Mouse (Mus musculus): ENCODE measurements around the gene Sost.
A peak's percentile ranks its signal among the peaks of the same experiment; 100 is the strongest.

Gene Sost

DNA sequence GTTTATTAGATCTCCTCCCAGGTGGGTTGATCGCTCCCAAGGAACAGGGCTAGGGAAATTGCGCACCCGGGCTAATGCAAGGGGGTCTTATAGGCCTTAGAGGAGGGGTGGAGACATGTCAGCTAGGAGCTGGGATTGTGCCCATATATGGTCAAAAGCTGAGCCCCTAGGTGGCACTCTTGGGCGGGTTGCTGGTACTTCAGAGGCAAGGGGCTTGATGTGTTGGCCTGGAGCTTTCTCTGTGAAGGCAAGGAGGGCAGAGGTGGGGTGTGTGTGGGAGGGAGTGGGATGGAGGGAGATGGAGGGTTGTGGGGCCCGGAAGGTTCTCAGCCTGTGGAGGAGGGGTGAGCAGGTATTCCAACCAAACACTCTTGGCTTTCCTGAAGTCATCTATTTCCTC lies 20.3 kb downstream of the Sost start:
- DNase-seq (ENCODE audit: low spot score in 2 of 2): no peak

- DNase-seq (ENCODE audit: low spot score in 2 of 2): no peak
Observed at GRCm38 (mm10) chr11:101943055-101943454, 23.8 kb downstream of the Sost start.

DNA sequence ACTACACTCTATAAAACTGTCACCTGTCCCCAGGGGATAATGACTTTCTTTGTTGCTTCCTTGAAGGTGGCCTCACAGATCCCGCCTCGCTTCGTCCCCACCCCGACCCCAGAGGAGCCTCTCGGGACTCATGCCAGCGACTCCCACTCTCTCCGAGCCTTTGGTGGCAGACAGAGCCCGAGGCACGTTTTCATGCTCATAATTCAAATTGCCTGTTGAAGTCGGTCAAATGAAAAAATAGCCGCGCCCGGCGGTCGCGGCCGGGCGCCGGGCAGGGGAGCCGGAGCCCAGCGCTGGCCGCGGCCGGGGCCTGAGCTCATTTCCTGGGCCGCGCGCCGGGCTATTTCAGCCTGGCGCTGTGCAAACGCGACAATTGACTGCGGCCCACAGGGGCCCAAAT lies 29.7 kb downstream of the Sost start:
- DNase-seq (ENCODE audit: low spot score in 2 of 2): no peak

GRCm38 (mm10) chr11:101936421-101936820 lies 30.4 kb downstream of the Sost start:
- DNase-seq (ENCODE audit: low spot score in 2 of 2): no peak

DNA sequence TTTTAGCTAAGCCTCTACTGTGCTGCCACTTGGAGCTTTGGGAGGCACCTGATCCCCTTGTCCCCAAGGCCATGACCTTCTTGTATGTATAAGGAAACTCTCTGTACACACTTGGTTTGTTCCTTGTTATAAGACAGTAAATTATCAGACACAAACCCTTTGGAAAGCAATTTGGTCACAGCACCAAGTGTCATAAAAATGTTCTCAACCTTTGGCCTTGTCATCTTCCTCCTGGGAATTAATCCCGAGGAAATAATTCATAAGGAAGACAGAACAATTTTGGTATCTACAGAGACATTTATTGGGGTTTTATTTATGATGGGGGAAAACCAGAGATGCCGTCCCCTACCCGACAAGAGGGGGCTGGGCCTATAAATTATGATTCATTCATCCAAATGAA lies 31.1 kb downstream of the Sost start:
- no peak for DNase-seq (ENCODE audit: low spot score in 2 of 2)

- no peak for DNase-seq (ENCODE audit: low spot score in 2 of 2)
Observed at GRCm38 (mm10) chr11:101931978-101932377, 34.8 kb downstream of the Sost start.

GRCm38 (mm10) chr11:101928030-101928762 lies 38.6 kb downstream of the Sost start:
- peak in 1 of 2 experiments; percentile 44 for DNase-seq (ENCODE audit: low spot score in 2 of 2)

DNA sequence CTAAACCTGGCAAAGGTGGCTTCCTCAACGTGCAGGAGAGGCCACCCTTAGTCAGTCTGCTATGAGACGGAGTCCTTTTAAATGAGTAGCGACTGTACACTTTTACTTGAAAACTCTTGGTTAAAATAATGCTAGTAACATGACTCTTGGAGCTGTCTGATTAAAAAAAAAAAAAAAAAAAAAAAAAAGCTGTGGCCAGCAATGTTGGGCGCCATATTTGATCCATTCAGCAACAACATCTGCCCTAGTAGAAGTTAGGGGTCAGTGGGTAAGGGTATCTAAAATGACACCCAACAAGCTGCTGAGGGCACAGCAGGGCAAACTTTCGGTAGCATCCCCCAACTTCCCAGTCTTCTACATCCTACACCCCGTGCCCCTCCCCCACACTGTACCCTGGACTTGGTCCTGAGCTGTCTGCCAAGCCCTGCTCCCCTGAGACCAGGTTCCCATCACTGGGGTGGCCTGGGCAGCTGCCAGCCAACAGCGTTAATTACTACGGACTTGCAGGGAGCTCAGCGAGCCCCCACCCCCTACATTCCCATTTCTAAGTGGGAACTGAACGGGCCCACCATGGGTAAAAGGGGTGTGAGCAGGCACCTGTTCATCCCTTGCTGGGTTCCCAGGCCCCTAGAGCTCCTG lies 39.7 kb downstream of the Sost start:
- no peak for DNase-seq (ENCODE audit: low spot score in 2 of 2)

- DNase-seq (ENCODE audit: low spot score in 2 of 2): no peak
Observed at GRCm38 (mm10) chr11:101925636-101926035, 41.2 kb downstream of the Sost start.

DNA sequence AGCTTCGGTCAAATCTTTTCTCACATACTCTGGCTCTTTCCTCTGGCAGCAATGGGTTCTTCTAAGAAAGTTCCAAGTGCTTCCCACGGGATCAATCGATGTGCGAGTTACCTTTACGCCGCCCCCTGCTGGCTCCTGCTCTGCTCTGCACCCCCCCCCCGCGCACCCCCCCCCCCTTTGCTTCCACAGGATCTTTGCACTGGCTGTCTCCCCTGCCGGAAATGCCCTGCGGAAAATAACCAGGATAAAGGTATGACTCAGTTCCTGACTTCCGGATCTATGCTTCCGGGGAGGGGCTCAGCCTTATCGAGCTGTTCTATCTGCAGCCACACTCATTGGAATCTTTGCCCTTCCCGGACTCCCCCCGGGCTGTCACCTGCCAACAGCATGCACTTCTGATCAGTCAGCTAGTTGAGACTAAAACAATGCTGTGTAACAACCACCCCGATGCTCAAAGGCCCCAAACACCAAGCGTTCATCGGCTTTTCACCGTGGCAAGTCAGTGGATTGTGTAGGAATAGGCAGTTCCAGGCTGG lies 42.3 kb downstream of the Sost start:
- no peak for DNase-seq (ENCODE audit: low spot score in 2 of 2)

GRCm38 (mm10) chr11:101923988-101924387 lies 42.8 kb downstream of the Sost start:
- no peak for DNase-seq (ENCODE audit: low spot score in 2 of 2)

DNA sequence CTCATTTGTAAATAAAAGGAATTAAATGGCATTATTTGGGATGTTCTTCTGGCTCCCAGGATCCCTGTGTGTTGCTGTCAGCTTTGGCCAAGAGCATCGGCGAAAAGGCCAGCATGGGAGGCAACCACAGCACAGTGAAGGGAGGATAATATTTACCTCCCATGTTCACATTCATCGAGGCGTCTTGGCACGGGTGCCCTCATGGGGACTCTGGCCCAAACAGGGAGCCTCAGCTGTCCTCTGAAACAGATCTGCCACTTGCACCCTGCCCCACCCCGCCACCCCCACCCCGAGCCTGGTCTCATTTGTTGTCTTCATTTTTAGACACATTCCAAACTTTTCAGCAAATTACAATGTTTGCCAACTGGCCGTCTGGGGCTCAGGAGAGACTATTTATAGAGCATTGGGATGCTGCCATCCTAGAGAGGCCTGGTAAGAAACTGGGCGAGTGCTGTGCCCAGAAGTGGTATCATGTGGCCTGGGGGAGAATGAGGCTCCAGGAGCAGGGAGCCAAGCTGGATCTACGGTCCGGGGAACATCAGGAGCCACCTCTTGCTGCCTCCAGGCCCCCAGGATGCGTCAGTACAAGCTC lies 45.4 kb downstream of the Sost start:
- DNase-seq (ENCODE audit: low spot score in 2 of 2): no peak

- DNase-seq (ENCODE audit: low spot score in 2 of 2): peak; percentile 50 to 70
Observed at GRCm38 (mm10) chr11:101919660-101920059, 47.2 kb downstream of the Sost start.

DNA sequence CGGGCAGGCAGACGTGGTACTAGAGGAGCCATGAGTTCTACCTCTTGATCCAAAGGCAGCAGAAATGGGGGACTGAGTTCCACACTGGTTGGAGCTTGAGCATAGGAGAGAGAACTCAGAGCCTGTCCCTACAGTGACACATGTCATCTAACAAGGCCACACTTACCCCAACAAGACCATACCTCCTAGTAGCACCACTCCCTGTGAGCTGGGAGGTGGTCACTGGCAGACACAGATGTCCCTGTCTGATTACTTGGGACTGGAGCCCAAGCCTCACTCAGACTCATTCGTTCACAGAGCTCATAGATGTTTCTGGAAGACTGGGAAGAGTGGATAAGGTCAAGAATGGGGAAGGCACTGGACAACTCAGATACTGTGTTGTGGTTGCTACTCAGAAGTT lies 48.2 kb downstream of the Sost start:
- DNase-seq (ENCODE audit: low spot score in 2 of 2): no peak

DNA sequence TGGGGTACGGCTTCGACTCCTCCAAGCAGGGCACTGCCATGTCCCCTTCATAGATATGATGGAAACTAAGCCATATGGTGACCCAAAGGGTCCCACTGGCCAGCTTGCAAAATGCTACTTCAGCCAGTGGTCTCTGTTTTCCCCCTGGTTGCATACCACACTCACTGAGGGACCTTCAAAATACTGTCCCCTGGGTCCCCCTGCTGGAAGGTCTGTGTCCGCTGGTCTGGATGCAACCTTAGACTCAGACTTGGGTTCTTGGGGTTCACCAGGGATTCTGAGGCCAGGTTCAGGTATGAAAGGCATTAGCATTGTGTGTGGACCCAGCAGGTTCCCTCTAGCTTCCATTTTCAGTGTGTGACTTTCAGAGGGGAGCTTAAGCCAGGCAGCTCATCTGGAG lies 50.0 kb downstream of the Sost start:
- DNase-seq (ENCODE audit: low spot score in 2 of 2): no peak

DNA sequence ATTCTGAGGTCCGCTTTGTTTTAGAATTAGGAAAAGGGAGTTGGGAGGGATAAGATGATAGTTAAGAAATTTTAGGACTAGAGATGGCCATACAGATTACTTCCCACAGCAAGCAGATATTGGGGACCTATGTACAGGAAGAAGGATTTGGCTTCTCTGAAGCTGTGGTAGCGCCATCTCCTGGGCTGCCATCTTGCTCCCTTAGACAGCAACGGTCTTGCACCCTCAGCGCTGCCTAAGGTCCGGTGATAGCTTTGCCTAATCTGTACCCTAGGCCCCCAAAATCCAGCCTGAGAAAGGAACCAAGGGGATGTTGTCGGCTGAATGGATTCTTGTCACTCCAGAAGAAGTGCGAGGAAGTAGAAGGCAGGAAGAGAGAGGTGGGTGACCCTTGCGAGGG lies 53.2 kb downstream of the Sost start:
- no peak for DNase-seq (ENCODE audit: low spot score in 2 of 2)
